Mouse (Mus musculus): ENCODE measurements around the gene Acvr1. TPM values are rescaled to one million over a fixed set of nuclear protein-coding genes. Genes with fewer than 3 reads are reported as not detected.

Gene Acvr1
- polyA plus RNA-seq, 1 experiment from 2014 or later: 7.5 TPM

- Histone ChIP-seq H3K27ac (no peak overlapping the region), H3K27me3 (ENCODE audit: control insufficient read depth, insufficient read depth, low read length) (no peaks in the 10 kb centered on the region), H3K9ac (no peak overlapping the region), H3K9me3 (ENCODE audit: control insufficient read depth, low read length) (no peaks in the 10 kb centered on the region), H3K4me1 (replicated peaks; ENCODE audit: control insufficient read depth, insufficient read depth, low read length) (no peaks in the 10 kb centered on the region), H3K36me3 (replicated peaks; ENCODE audit: control insufficient read depth, insufficient read depth) (no peaks in the 10 kb centered on the region), H3K4me3 (replicated peaks; ENCODE audit: low read length) (no peak overlapping the region), H3K4me2 (replicated peaks) (no peak overlapping the region)
- no peak for DNase-seq (ENCODE audit: low spot score)
- ATAC-seq (ENCODE audit: low FRiP score): no peak
- WGBS: 81% methylated on average over 7 of the region's 7 CpGs
Measured at GRCm38 (mm10) chr2:58388601-58389000, 178.4 kb downstream of the Acvr1 start.

- no peaks in the 10 kb centered on the region for H3K27me3 ChIP-seq (ENCODE audit: control insufficient read depth, insufficient read depth, low read length)
- WGBS: 59% methylated on average over 5 of the region's 5 CpGs
- DNase-seq (ENCODE audit: low spot score) (no peak), ATAC-seq (ENCODE audit: low FRiP score) (0 out of 2 replicates have a peak, but pooled peaks have one; percentile 16)
- H3K4me2 ChIP-seq (replicated peaks): no peak overlapping the region
- H3K27ac ChIP-seq: no peak overlapping the region
- H3K9ac ChIP-seq: no peak overlapping the region
- 0 out of 2 replicates have a peak, but pooled peaks cover under 1% of the 10 kb centered on the region for H3K9me3 ChIP-seq (ENCODE audit: control insufficient read depth, low read length)
- H3K4me3 ChIP-seq (replicated peaks; ENCODE audit: low read length): no peak overlapping the region
- no peaks in the 10 kb centered on the region for H3K4me1 ChIP-seq (replicated peaks; ENCODE audit: control insufficient read depth, insufficient read depth, low read length)
- no peaks in the 10 kb centered on the region for H3K36me3 ChIP-seq (replicated peaks; ENCODE audit: control insufficient read depth, insufficient read depth)
Measured at GRCm38 (mm10) chr2:58380020-58380419, 186.9 kb downstream of the Acvr1 start.

GRCm38 (mm10) chr2:58379475-58379874, 187.5 kb downstream of the Acvr1 start:
- Histone ChIP-seq H3K4me3 (replicated peaks; ENCODE audit: low read length) (no peak overlapping the region), H3K9ac (no peak overlapping the region), H3K36me3 (replicated peaks; ENCODE audit: control insufficient read depth, insufficient read depth) (no peaks in the 10 kb centered on the region), H3K9me3 (ENCODE audit: control insufficient read depth, low read length) (0 out of 2 replicates have a peak, but pooled peaks cover 5% of the 10 kb centered on the region), H3K4me2 (replicated peaks) (no peak overlapping the region), H3K27ac (no peak overlapping the region), H3K27me3 (ENCODE audit: control insufficient read depth, insufficient read depth, low read length) (no peaks in the 10 kb centered on the region), H3K4me1 (replicated peaks; ENCODE audit: control insufficient read depth, insufficient read depth, low read length) (no peaks in the 10 kb centered on the region)
- DNase-seq (ENCODE audit: low spot score) (no peak), ATAC-seq (ENCODE audit: low FRiP score) (peak; percentile 58; the same call in 1 of the 2 replicates)
- WGBS: 28% methylated on average over 1 of the region's 1 CpGs

- H3K4me2 ChIP-seq (replicated peaks): no peak overlapping the region
- ATAC-seq (ENCODE audit: low FRiP score) (peak; percentile 49; the same call in 1 of the 2 replicates), DNase-seq (ENCODE audit: low spot score) (no peak)
- no peaks in the 10 kb centered on the region for H3K4me1 ChIP-seq (replicated peaks; ENCODE audit: control insufficient read depth, insufficient read depth, low read length)
- no peak overlapping the region for H3K9ac ChIP-seq
- H3K9me3 ChIP-seq (ENCODE audit: control insufficient read depth, low read length): 0 out of 2 replicates have a peak, but pooled peaks cover 5% of the 10 kb centered on the region
- no peaks in the 10 kb centered on the region for H3K36me3 ChIP-seq (replicated peaks; ENCODE audit: control insufficient read depth, insufficient read depth)
- no peak overlapping the region for H3K4me3 ChIP-seq (replicated peaks; ENCODE audit: low read length)
- WGBS: 47% methylated on average over 9 of the region's 9 CpGs
- H3K27me3 ChIP-seq (ENCODE audit: control insufficient read depth, insufficient read depth, low read length): no peaks in the 10 kb centered on the region
- no peak overlapping the region for H3K27ac ChIP-seq
Measured at GRCm38 (mm10) chr2:58377417-58378130, 189.4 kb downstream of the Acvr1 start.

- no peak for ATAC-seq (ENCODE audit: low FRiP score)
- no peaks in the 10 kb centered on the region for H3K36me3 ChIP-seq (replicated peaks; ENCODE audit: control insufficient read depth, insufficient read depth)
- no peak overlapping the region for H3K4me2 ChIP-seq (replicated peaks)
- H3K9me3 ChIP-seq (ENCODE audit: control insufficient read depth, low read length): no peaks in the 10 kb centered on the region
- H3K4me1 ChIP-seq (replicated peaks; ENCODE audit: control insufficient read depth, insufficient read depth, low read length): no peaks in the 10 kb centered on the region
- H3K27me3 ChIP-seq (ENCODE audit: control insufficient read depth, insufficient read depth, low read length): no peaks in the 10 kb centered on the region
- H3K9ac ChIP-seq: no peak overlapping the region
- H3K4me3 ChIP-seq (replicated peaks; ENCODE audit: low read length): no peak overlapping the region
- H3K27ac ChIP-seq: no peak overlapping the region
- DNase-seq (ENCODE audit: low spot score): no peak
- 79% methylated on average over 3 of the region's 3 CpGs for WGBS
Measured at GRCm38 (mm10) chr2:58366196-58366595, 200.8 kb downstream of the Acvr1 start.

- Histone ChIP-seq H3K36me3 (replicated peaks; ENCODE audit: control insufficient read depth, insufficient read depth) (no peaks in the 10 kb centered on the region), H3K27me3 (ENCODE audit: control insufficient read depth, insufficient read depth, low read length) (peaks cover 14% of the 10 kb centered on the region), H3K27ac (no peak overlapping the region), H3K9ac (no peak overlapping the region), H3K4me3 (replicated peaks; ENCODE audit: low read length) (no peak overlapping the region), H3K9me3 (ENCODE audit: control insufficient read depth, low read length) (no peaks in the 10 kb centered on the region), H3K4me1 (replicated peaks; ENCODE audit: control insufficient read depth, insufficient read depth, low read length) (peaks cover 13% of the 10 kb centered on the region), H3K4me2 (replicated peaks) (no peak overlapping the region)
- DNase-seq (ENCODE audit: low spot score) (no peak), ATAC-seq (ENCODE audit: low FRiP score) (no peak)
- WGBS: 92% methylated on average over 3 of the region's 3 CpGs
Measured at GRCm38 (mm10) chr2:58361361-58362046, 205.5 kb downstream of the Acvr1 start.

GRCm38 (mm10) chr2:58358132-58358460, 208.9 kb downstream of the Acvr1 start:
- peaks cover 31% of the 10 kb centered on the region for H3K27me3 ChIP-seq (ENCODE audit: control insufficient read depth, insufficient read depth, low read length)
- no peak for DNase-seq (ENCODE audit: low spot score)
- no peak overlapping the region for H3K27ac ChIP-seq
- H3K36me3 ChIP-seq (replicated peaks; ENCODE audit: control insufficient read depth, insufficient read depth): no peaks in the 10 kb centered on the region
- WGBS: 7% methylated on average over 3 of the region's 3 CpGs
- H3K9ac ChIP-seq: 0 out of 2 replicates have a peak overlapping the region, but pooled peaks have one; percentile 62
- peak overlapping the region; percentile 63 for H3K4me3 ChIP-seq (replicated peaks; ENCODE audit: low read length)
- peak overlapping the region; percentile 100 for H3K4me2 ChIP-seq (replicated peaks)
- H3K4me1 ChIP-seq (replicated peaks; ENCODE audit: control insufficient read depth, insufficient read depth, low read length): peaks cover 13% of the 10 kb centered on the region
- H3K9me3 ChIP-seq (ENCODE audit: control insufficient read depth, low read length): no peaks in the 10 kb centered on the region
- ATAC-seq (ENCODE audit: low FRiP score): 0 out of 2 replicates have a peak, but pooled peaks have one; percentile 23

GRCm38 (mm10) chr2:58357414-58358131, 209.4 kb downstream of the Acvr1 start, which contains the start of gene Acvr1c:
Gene Acvr1c, minus strand, starts transcription at chr2:58357895.
- no peak within 1 kb of the TSS for H3K27ac ChIP-seq
- peaks cover 31% of the 10 kb centered on the region for H3K27me3 ChIP-seq (ENCODE audit: control insufficient read depth, insufficient read depth, low read length)
- peak; percentile 35 for DNase-seq (ENCODE audit: low spot score)
- H3K4me2 ChIP-seq (replicated peaks): peak within 1 kb of the TSS; percentile 100
- H3K4me3 ChIP-seq (replicated peaks; ENCODE audit: low read length): peak within 1 kb of the TSS; percentile 63
- ATAC-seq (ENCODE audit: low FRiP score): peak; percentile 84
- no peaks in the 10 kb centered on the region for H3K9me3 ChIP-seq (ENCODE audit: control insufficient read depth, low read length)
- H3K4me1 ChIP-seq (replicated peaks; ENCODE audit: control insufficient read depth, insufficient read depth, low read length): peaks cover 13% of the 10 kb centered on the region
- peak within 1 kb of the TSS; percentile 62 for H3K9ac ChIP-seq
- 1% methylated on average over 61 of the region's 65 CpGs for WGBS
- no peaks in the 10 kb centered on the region for H3K36me3 ChIP-seq (replicated peaks; ENCODE audit: control insufficient read depth, insufficient read depth)

- H3K27me3 ChIP-seq (ENCODE audit: control insufficient read depth, insufficient read depth, low read length): peaks cover 31% of the 10 kb centered on the region
- DNase-seq (ENCODE audit: low spot score) (no peak), ATAC-seq (ENCODE audit: low FRiP score) (peak; percentile 61; the same call in 1 of the 2 replicates)
- H3K4me1 ChIP-seq (replicated peaks; ENCODE audit: control insufficient read depth, insufficient read depth, low read length): peaks cover 13% of the 10 kb centered on the region
- peak overlapping the region; percentile 62 for H3K9ac ChIP-seq
- H3K9me3 ChIP-seq (ENCODE audit: control insufficient read depth, low read length): no peaks in the 10 kb centered on the region
- no peaks in the 10 kb centered on the region for H3K36me3 ChIP-seq (replicated peaks; ENCODE audit: control insufficient read depth, insufficient read depth)
- H3K4me2 ChIP-seq (replicated peaks): peak overlapping the region; percentile 100
- no peak overlapping the region for H3K27ac ChIP-seq
- 1% methylated on average over 7 of the region's 7 CpGs for WGBS
- peak overlapping the region; percentile 63 for H3K4me3 ChIP-seq (replicated peaks; ENCODE audit: low read length)
Measured at GRCm38 (mm10) chr2:58357068-58357413, 209.9 kb downstream of the Acvr1 start.
